Mouse (Mus musculus): ENCODE measurements around the gene Grid1.

DNA sequence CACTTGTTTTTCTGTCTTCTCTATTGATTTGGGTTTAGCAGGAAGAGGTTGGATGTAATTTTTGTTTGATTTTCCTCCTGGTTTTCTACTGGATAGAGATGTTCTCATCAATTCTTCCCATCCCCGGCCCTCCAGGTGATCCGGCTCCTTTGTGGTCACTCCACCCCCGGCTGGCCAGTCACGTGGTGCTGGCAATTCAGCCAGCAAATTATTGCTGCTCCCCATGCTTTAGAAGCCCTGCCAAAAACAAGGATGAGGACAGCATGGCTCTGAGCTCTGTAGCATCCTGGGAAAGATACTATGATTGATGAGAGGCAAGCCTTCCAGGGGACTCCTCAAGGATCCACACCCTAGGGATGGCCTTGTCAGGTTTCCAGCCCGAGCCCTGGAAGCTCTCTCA, 169.2 kb downstream of the Grid1 start:
- TF ChIP-seq CTCF (IDR thresholded peaks at IDR 0.05; ENCODE audit: extremely low read depth, insufficient read depth, low read length) = no peak
- TF ChIP-seq POLR2A (IDR thresholded peaks at IDR 0.05; ENCODE audit: extremely low read depth, insufficient read depth, low read length) = no peak

Measured in cortical plate, adult 2 months (tissue).